Mouse (Mus musculus): ENCODE results near the gene Styk1.

DNA sequence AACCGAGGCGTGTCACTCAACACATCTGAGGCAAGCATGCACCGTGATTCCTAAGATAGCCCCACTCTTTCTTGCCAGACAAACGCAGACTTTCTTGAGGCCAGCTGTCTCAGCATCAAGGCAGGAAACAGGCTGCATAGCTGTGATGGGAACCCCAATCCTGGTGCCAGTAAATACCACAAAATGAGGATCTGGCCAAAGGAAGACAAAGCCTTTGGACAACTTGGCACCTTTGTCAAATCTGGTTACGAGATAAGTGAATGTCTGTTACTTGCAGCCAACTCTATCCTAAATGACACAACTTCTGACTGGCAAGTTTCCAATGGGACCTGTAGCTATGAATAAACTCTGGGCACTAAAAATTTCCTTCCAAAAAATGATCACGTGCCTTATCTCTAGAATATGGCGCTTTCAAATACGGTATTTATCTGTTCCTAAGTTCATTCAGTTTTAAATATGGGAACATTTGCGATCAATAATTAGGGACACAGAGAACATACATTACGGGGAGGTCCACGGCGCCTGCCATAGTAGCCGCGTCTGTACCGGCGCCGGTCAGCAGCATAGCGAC is 25.5 kb upstream of the Styk1 start:
- no peak for TF ChIP-seq EP300 (IDR thresholded peaks at IDR 0.05; ENCODE audit: low read depth)
- no peak for TF ChIP-seq CTCF (IDR thresholded peaks at IDR 0.05; ENCODE audit: low read depth)
